Mouse (Mus musculus): ENCODE measurements at regions not wholly inside any gene's neighbourhood (a gene's known extent, or its start where the extent isn't known, plus 50 kb on each side); places are given as distances from the start of the nearest gene placed in this dataset.

GRCm38 (mm10) chr3:20590143-20590542, 223.2 kb upstream of the Agtr1b start:
- in situ Hi-C loops (cut with MboI; ENCODE audit: unreplicated experiment in 2 of 2) = loop anchor here in 1 of 2 experiments (10.0 kb wide), 1 partner anchor 1485 kb away; the partner anchor contains the start of gene Tbl1xr1

- in situ Hi-C loops (cut with MboI; ENCODE audit: unreplicated experiment in 2 of 2) = no loop called here
Measured at GRCm38 (mm10) chr3:20551563-20551962, 184.6 kb upstream of the Agtr1b start.

DNA sequence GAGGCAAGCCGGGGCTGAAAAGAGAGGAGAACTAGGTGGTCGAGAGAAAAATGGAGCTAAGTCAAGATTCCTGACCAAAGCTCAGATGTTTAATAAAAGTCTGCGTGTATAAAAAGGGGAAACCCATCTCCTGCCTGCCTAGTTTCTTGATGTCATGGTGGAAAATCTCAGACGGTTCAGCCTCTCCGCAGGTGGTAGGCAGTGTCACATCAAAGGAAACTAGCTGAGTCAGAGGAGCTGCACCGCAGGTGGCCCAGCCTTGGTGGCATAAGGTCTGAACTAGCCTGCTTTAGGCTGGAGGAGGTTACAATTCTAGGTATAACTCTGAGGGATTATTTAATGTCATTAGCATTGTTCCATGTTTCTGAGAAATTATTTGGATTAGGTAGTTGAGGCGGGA, 177.0 kb upstream of the Agtr1b start:
- in situ Hi-C loops (cut with MboI; ENCODE audit: unreplicated experiment in 2 of 2) = no loop called here

- in situ Hi-C loops (cut with MboI; ENCODE audit: unreplicated experiment in 2 of 2) = no loop called here
Measured at GRCm38 (mm10) chr3:20538492-20539004, 171.6 kb upstream of the Agtr1b start.

DNA sequence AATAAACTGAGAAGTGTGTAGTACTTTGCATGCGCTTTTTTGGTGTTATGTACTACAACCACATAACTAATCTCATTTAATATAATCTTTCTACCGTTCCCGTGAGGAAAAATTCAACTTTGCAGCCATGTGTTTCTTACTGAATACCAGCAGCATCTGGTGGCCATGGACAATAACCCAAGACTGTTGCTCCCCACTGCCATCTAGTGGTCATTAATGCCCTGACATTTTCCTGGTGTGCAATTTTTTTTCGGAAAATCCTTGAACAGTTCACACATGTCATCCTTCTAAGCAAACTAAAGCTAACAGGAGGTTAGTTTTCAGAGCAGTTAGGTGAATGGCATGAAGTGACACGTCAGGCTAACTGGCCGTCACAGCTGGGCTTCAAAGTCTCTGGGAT, 153.8 kb upstream of the Agtr1b start:
- in situ Hi-C loops (cut with MboI; ENCODE audit: unreplicated experiment in 2 of 2) = loop anchor here (25.0 kb wide), 4 partner anchors 333 to 1233 kb away; no protein-coding TSS in a partner anchor

- in situ Hi-C loops (cut with MboI; ENCODE audit: unreplicated experiment in 2 of 2) = loop anchor here (5.0 to 25.0 kb wide), 7 partner anchors 304 to 1222 kb away; no protein-coding TSS in a partner anchor
Measured at GRCm38 (mm10) chr3:20509192-20509591, 142.2 kb upstream of the Agtr1b start.

DNA sequence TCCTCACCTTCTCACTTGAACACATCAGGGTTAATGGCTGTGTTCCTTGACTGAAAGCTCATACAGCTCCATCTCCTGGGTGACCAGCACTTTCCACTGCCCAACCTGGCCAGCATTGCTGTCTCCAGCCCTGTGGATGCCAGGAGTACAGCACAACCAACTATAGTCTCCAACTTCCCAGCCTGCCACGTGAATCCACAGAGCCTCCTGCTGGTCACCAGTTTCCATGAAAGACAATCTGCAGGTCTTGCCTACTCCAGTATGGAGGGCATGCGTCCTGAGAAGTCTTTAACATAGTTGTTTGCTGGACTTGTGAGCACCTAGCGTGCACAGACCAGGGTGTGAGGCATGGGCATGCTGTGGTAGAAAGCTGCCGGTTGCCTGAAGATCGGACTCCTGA, 138.6 kb upstream of the Agtr1b start:
- in situ Hi-C loops (cut with MboI; ENCODE audit: unreplicated experiment in 2 of 2) = loop anchor here (5.0 to 25.0 kb wide), 7 partner anchors 301 to 1218 kb away; no protein-coding TSS in a partner anchor
